Mouse (Mus musculus): ENCODE data around the gene Pdcd1lg2. TPM values are rescaled to one million over a fixed set of nuclear protein-coding genes. Genes with fewer than 3 reads are reported as not detected.

Pdcd1lg2 gene
- total and polyA plus RNA-seq, 2 experiments = 0.11 to 0.18 TPM

DNA sequence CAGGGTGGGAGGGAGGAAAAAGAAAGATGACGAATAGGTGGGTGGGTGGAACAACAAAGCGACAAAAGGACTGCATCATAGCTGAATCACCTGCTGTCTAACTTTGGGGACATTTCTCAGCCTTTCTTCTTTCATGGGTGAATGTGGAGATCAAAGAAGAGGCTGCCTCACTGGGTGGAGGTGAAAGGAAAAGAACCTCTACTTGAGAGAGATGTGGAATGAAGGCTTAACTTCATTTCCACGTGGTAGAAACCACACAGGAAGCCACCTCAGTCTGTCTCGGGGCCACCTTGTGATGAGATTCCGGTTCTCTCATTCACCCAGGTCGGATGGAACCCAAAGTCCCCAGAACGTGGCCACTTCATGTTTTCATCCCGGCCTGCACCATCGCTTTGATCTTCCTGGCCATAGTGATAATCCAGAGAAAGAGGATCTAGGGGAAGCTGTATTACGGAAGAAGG lies 43.5 kb downstream of the Pdcd1lg2 start:
- Histone ChIP-seq H3K4me1 (ENCODE audit: control insufficient read depth, insufficient read depth, low read length) (no peaks in the 10 kb centered on the region), H3K36me3 (ENCODE audit: control insufficient read depth, insufficient read depth, low read length) (no peaks in the 10 kb centered on the region), H3K79me2 (ENCODE audit: control insufficient read depth, insufficient read depth, low read length) (no peaks in the 10 kb centered on the region), H3K9ac (ENCODE audit: low read depth, low read length) (no peak overlapping the region), H3K4me3 (ENCODE audit: insufficient read depth, low read depth, low read length) (no peak overlapping the region), H3K27me3 (ENCODE audit: control insufficient read depth, insufficient read depth, low read length) (no peaks in the 10 kb centered on the region), H3K27ac (replicated peaks; ENCODE audit: insufficient read depth, low read depth, low read length) (no peak overlapping the region)
- no peak for TF ChIP-seq POLR2A (IDR thresholded peaks at IDR 0.05; ENCODE audit: extremely low read depth, insufficient read depth, low read length)
- TF ChIP-seq CTCF (IDR thresholded peaks at IDR 0.05; ENCODE audit: low read depth, low read length) = no peak
- 75% methylated on average over 10 of the region's 10 CpGs for WGBS
- no peak for DNase-seq (ENCODE audit: extremely low read depth, low read depth, low spot score)

DNA sequence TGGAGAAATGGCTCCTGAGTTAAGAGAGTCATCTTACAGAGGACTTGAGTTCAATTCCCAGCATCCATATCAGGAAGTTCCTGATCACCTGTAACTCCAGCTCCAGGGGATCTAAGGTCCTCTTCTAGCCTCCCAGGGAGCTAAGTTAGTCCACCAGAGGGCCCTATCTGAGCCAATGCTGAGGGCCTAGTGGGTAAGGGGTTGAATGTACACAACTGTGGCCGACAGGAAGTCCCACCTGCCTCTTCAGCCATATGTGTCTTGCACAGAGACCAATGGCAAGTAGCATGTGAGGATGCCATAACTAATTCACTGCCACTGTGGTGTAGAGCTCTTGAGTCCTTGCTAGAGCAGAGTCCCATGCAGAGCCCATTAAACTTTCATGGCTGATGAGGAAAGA lies 44.4 kb downstream of the Pdcd1lg2 start:
- H3K79me2 ChIP-seq (ENCODE audit: control insufficient read depth, insufficient read depth, low read length) = no peaks in the 10 kb centered on the region
- TF ChIP-seq POLR2A (IDR thresholded peaks at IDR 0.05; ENCODE audit: extremely low read depth, insufficient read depth, low read length) (no peak), CTCF (IDR thresholded peaks at IDR 0.05; ENCODE audit: low read depth, low read length) (no peak)
- no peaks in the 10 kb centered on the region for H3K36me3 ChIP-seq (ENCODE audit: control insufficient read depth, insufficient read depth, low read length)
- WGBS = 90% methylated on average over 1 of the region's 1 CpGs
- no peaks in the 10 kb centered on the region for H3K27me3 ChIP-seq (ENCODE audit: control insufficient read depth, insufficient read depth, low read length)
- no peak overlapping the region for H3K4me3 ChIP-seq (ENCODE audit: insufficient read depth, low read depth, low read length)
- H3K9ac ChIP-seq (ENCODE audit: low read depth, low read length) = no peak overlapping the region
- H3K27ac ChIP-seq (replicated peaks; ENCODE audit: insufficient read depth, low read depth, low read length) = no peak overlapping the region
- DNase-seq (ENCODE audit: extremely low read depth, low read depth, low spot score) = no peak
- H3K4me1 ChIP-seq (ENCODE audit: control insufficient read depth, insufficient read depth, low read length) = no peaks in the 10 kb centered on the region

DNA sequence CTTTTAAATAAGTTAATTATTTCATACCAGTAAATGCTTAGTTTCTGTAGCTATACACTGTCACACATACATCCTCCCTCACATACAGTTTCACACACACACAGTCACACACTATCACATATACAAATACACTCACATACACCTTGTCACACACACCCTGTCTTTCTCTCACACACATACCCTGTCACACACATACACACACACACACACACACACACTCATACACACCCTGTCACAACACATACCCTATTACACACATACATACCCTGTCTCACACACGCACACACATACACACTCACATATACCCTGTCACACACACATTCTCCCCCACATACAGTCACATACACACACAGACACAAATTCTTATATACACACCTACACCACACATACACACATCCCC lies 47.3 kb downstream of the Pdcd1lg2 start:
- no peak overlapping the region for H3K9ac ChIP-seq (ENCODE audit: low read depth, low read length)
- no peaks in the 10 kb centered on the region for H3K79me2 ChIP-seq (ENCODE audit: control insufficient read depth, insufficient read depth, low read length)
- no peak for TF ChIP-seq CTCF (IDR thresholded peaks at IDR 0.05; ENCODE audit: low read depth, low read length)
- no peak for TF ChIP-seq POLR2A (IDR thresholded peaks at IDR 0.05; ENCODE audit: extremely low read depth, insufficient read depth, low read length)
- no peak overlapping the region for H3K27ac ChIP-seq (replicated peaks; ENCODE audit: insufficient read depth, low read depth, low read length)
- WGBS = 84% methylated on average over 1 of the region's 1 CpGs
- DNase-seq (ENCODE audit: extremely low read depth, low read depth, low spot score) = no peak
- no peaks in the 10 kb centered on the region for H3K27me3 ChIP-seq (ENCODE audit: control insufficient read depth, insufficient read depth, low read length)
- H3K4me3 ChIP-seq (ENCODE audit: insufficient read depth, low read depth, low read length) = no peak overlapping the region
- H3K36me3 ChIP-seq (ENCODE audit: control insufficient read depth, insufficient read depth, low read length) = no peaks in the 10 kb centered on the region
- H3K4me1 ChIP-seq (ENCODE audit: control insufficient read depth, insufficient read depth, low read length) = no peaks in the 10 kb centered on the region

DNA sequence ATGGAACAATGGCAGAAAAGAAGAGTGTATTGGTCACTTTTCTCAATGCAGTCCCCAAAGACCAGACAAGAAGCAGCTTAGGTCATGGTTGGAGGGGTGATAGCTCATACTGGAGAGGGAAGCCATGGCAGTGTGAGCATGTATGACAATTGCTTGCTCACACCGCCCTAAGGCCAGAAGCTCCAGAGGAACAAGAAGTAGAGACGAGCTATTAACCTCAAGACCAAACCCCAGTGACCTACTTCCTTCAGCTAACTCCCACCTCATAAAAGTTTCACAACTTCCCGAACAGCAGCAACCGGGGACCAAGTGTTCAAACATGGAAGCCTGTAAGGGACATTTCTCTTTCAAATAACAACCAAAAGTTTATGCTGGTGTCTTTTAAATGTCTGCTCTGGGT lies 51.7 kb downstream of the Pdcd1lg2 start:
- WGBS = 84% methylated on average over 4 of the region's 4 CpGs
- H3K27ac ChIP-seq (replicated peaks; ENCODE audit: insufficient read depth, low read depth, low read length) = no peak overlapping the region
- no peaks in the 10 kb centered on the region for H3K36me3 ChIP-seq (ENCODE audit: control insufficient read depth, insufficient read depth, low read length)
- no peak overlapping the region for H3K9ac ChIP-seq (ENCODE audit: low read depth, low read length)
- peak; percentile 26 for DNase-seq (ENCODE audit: extremely low read depth, low read depth, low spot score)
- H3K4me3 ChIP-seq (ENCODE audit: insufficient read depth, low read depth, low read length) = no peak overlapping the region
- H3K79me2 ChIP-seq (ENCODE audit: control insufficient read depth, insufficient read depth, low read length) = no peaks in the 10 kb centered on the region
- no peak for TF ChIP-seq CTCF (IDR thresholded peaks at IDR 0.05; ENCODE audit: low read depth, low read length)
- TF ChIP-seq POLR2A (IDR thresholded peaks at IDR 0.05; ENCODE audit: extremely low read depth, insufficient read depth, low read length) = no peak
- no peaks in the 10 kb centered on the region for H3K4me1 ChIP-seq (ENCODE audit: control insufficient read depth, insufficient read depth, low read length)
- no peaks in the 10 kb centered on the region for H3K27me3 ChIP-seq (ENCODE audit: control insufficient read depth, insufficient read depth, low read length)

DNA sequence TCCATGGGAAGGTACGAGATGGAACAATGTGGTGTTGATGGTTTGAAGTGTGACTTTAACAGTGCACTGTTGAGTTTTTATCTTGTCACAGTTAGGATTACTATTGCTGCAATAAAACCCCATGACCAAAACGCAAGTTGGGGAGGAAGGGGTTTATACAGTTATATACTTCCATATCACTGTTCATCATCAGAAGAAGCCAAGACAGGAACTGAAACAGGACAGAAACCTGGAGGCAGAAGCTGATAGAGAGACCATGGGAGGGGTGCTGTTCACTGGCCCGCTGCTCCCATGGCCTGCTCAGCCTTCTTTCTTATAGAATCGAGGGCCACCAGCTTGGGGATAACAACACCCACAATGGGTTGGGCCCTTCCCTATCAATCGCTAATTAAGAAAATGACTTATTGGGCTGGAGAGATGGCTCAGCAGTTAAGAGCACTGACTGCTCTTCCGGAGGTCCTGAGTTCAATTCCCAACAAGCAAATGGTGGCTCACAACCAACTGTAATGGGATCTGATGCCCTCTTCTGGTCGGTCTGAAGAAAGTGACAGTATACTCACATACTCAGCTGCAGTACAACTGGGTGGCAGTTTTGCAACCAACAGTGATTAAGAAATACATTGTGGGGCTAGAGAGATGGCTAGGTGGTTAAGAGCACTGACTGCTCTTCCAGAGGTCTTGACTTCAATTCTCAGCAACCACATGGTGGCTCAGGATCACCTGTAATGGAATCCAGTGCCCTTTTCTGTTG lies 53.1 kb downstream of the Pdcd1lg2 start:
- Histone ChIP-seq H3K36me3 (ENCODE audit: control insufficient read depth, insufficient read depth, low read length) (no peaks in the 10 kb centered on the region), H3K27me3 (ENCODE audit: control insufficient read depth, insufficient read depth, low read length) (no peaks in the 10 kb centered on the region), H3K27ac (replicated peaks; ENCODE audit: insufficient read depth, low read depth, low read length) (no peak overlapping the region), H3K4me1 (ENCODE audit: control insufficient read depth, insufficient read depth, low read length) (peaks cover 1% of the 10 kb centered on the region; the same call in 1 of the 2 replicates), H3K4me3 (ENCODE audit: insufficient read depth, low read depth, low read length) (no peak overlapping the region), H3K9ac (ENCODE audit: low read depth, low read length) (no peak overlapping the region), H3K79me2 (ENCODE audit: control insufficient read depth, insufficient read depth, low read length) (no peaks in the 10 kb centered on the region)
- 91% methylated on average over 7 of the region's 7 CpGs for WGBS
- DNase-seq (ENCODE audit: extremely low read depth, low read depth, low spot score) = no peak
- TF ChIP-seq POLR2A (IDR thresholded peaks at IDR 0.05; ENCODE audit: extremely low read depth, insufficient read depth, low read length) (no peak), CTCF (IDR thresholded peaks at IDR 0.05; ENCODE audit: low read depth, low read length) (no peak)

DNA sequence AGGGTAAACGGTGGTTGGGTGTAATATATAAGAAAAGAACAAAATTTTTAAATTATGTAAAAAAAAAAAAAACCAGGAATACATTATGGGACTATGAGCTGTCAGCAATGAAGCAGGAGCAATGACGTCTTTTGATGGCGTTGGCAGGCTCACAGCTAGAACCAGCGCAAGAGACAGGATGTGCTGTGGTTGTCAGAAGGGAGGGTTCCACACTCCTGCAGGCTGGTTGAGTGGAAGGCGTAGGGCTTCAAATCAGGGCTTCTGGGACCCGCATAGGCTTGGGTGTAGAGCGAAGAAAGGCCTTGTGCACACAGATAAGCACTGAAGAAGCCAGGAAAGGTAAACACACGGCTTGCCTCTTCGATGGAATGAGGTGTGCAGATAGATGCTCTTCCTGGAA lies 56.1 kb downstream of the Pdcd1lg2 start:
- DNase-seq (ENCODE audit: extremely low read depth, low read depth, low spot score) = no peak
- Histone ChIP-seq H3K4me3 (ENCODE audit: insufficient read depth, low read depth, low read length) (no peak overlapping the region), H3K36me3 (ENCODE audit: control insufficient read depth, insufficient read depth, low read length) (no peaks in the 10 kb centered on the region), H3K4me1 (ENCODE audit: control insufficient read depth, insufficient read depth, low read length) (peaks cover 5% of the 10 kb centered on the region; the same call in 1 of the 2 replicates), H3K27ac (replicated peaks; ENCODE audit: insufficient read depth, low read depth, low read length) (no peak overlapping the region), H3K79me2 (ENCODE audit: control insufficient read depth, insufficient read depth, low read length) (no peaks in the 10 kb centered on the region), H3K27me3 (ENCODE audit: control insufficient read depth, insufficient read depth, low read length) (no peaks in the 10 kb centered on the region), H3K9ac (ENCODE audit: low read depth, low read length) (no peak overlapping the region)
- TF ChIP-seq POLR2A (IDR thresholded peaks at IDR 0.05; ENCODE audit: extremely low read depth, insufficient read depth, low read length) = no peak
- 86% methylated on average over 9 of the region's 9 CpGs for WGBS
